Mouse (Mus musculus) forebrain, embryonic 16.5 days (tissue): Measurements from ENCODE around the gene Dirc2. TPM values are rescaled to one million over a fixed set of nuclear protein-coding genes. Genes with fewer than 3 reads are reported as not detected.

Experiments used
- ATAC-seq: fragments of 200-750 bp; cut with Nextera tagmentation; 2 replicates; pipeline ENCODE4 v1.8.0; 2017; ENCODE audit warnings: mild to moderate bottlenecking, moderate library complexity
- H3K27ac ChIP-seq: fragments of 300-500 bp; sonication (generic); 2 replicates; pipeline ENCODE4 v1.5.1; 2014; ENCODE audit warnings: low read length, control low read depth
- H3K27me3 ChIP-seq: fragments of 300-500 bp; sonication (generic); replicated peaks from 2 replicates; pipeline ENCODE4 v1.6.1; 2014; ENCODE audit warnings: low read length; ENCODE audit not compliant: control insufficient read depth, insufficient read depth
- H3K36me3 ChIP-seq: fragments of 300-500 bp; sonication (generic); 2 replicates; pipeline ENCODE4 v1.6.1; 2014; ENCODE audit not compliant: control insufficient read depth, insufficient read depth
- H3K4me1 ChIP-seq: fragments of 300-500 bp; sonication (generic); replicated peaks from 2 replicates; pipeline ENCODE4 v1.6.1; 2014; ENCODE audit warnings: low read length; ENCODE audit not compliant: control insufficient read depth, insufficient read depth
- H3K4me2 ChIP-seq: fragments of 300-500 bp; sonication (generic); 2 replicates; pipeline ENCODE4 v1.6.1; 2014; ENCODE audit warnings: mild to moderate bottlenecking, low read length, control low read depth
- H3K4me3 ChIP-seq: fragments of 300-500 bp; sonication (generic); replicated peaks from 2 replicates; pipeline ENCODE4 v1.5.1; 2014; ENCODE audit warnings: mild to moderate bottlenecking, low read length, control low read depth
- H3K9ac ChIP-seq: fragments of 300-500 bp; sonication (generic); replicated peaks from 2 replicates; pipeline ENCODE4 v1.6.1; 2014; ENCODE audit warnings: low read depth, low read length, control low read depth
- H3K9me3 ChIP-seq: fragments of 300-500 bp; sonication (generic); 2 replicates; pipeline ENCODE4 v1.6.1; 2016; ENCODE audit warnings: low read length; ENCODE audit not compliant: control insufficient read depth
- WGBS: fragments of 180-500 bp; shearing (Covaris S2); extraction: QIAGEN DNeasy Blood & Tissue Kit; methylation state at CpG from one replicate; pipeline ENCODE4 v1.1.7; 2014; 5-methylcytosine and 5-hydroxymethylcytosine counted together
- polyA plus RNA-seq: library from polyadenylated mRNA; unstranded; fragments of >200 nt; fragmentation: Nextera tagmentation; extraction: Ambion mirVana; gene quantifications from 2 replicates; pipeline ENCODE4 v1.2.1, GENCODE M21; 2015

Dirc2 gene
- polyA plus RNA-seq, 1 experiment from 2014 or later, result 36.4 TPM

DNA sequence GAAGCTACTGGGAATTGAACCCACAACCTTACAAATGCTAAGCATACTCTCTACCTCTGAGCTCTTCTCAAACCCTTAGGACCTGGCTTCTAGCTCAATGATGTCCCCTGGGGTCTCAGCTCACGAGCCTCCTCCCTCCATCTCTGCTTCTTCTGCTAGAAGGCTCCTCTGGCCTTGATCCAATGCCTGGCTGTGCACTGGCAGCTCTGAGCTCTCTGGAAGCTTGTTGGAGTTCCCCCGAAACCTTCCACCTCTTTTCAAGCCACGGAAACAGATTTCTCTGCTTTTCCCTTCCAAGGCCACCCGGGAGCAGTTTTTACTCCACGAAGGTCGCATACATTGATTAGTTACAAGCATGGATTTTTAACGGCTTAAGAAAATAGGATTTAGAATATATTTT is 82.7 kb downstream of the Dirc2 start:
- ATAC-seq, result no peak
- 45% methylated on average over 7 of the region's 7 CpGs for WGBS
- Histone ChIP-seq H3K9me3 (no peaks in the 10 kb centered on the region), H3K36me3 (no peaks in the 10 kb centered on the region), H3K4me2 (no peak overlapping the region), H3K4me1 (peaks cover 10% of the 10 kb centered on the region; the same call in 1 of the 2 replicates), H3K9ac (no peak overlapping the region), H3K27ac (no peak overlapping the region), H3K4me3 (no peak overlapping the region), H3K27me3 (no peaks in the 10 kb centered on the region)

DNA sequence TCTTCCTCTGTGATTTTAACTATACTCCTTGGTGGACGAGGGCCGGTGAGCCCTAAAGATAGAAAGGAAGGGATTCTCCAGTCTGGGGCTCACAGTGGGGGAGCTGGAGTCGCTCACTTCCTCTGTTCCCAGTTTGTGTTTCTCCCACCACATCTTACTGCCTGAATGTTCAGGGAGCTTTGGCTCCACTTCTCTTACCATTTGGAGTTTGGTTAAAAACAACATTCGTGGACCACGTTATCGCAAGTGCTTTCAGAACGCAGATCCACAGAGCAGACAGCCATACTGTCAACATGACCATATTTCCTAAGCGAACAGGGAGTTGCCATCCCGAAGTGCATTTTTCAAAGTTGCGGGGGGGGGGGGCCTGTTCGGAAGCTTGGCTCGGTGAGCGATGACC is 84.1 kb downstream of the Dirc2 start:
- peak; percentile 41 for ATAC-seq
- 68% methylated on average over 13 of the region's 13 CpGs for WGBS

DNA sequence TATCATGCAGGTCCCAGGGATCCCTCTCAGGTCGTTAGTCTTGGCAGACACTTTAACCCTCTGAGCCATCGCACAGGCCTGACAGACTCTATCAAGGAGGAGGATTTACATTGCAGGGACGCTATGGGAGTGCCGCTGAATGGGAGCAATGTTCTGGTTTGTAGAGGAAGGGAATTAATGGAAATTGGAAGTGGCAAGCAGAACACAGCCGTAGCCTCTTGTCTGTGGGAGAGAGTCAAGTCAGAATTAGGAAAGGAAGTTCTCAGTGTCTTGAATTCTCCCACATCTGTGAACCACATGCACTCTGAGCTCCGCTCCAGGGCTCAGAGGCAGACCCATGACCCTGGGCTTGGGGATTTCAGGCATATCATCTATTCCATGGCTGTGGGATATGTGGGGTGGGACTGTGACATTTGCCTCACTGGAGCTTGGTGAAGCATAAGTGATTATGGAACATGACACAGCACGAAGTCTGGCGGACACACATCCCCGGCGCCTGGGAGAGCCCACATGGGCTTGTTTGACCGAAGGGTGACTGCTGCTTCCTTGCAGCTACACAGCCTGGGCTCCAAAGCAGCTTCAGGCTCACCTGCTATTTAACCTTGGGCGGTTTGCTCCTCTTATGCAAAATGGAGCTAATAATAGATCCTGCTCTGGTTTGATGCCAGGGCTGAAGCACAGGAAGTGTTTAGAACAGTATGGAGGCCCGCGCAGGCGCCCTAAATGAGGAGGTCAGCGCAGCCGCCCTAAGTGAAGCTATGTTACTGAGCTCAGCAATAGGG is 87.6 kb downstream of the Dirc2 start:
- 71% methylated on average over 17 of the region's 17 CpGs for WGBS
- Histone ChIP-seq H3K36me3 (no peaks in the 10 kb centered on the region), H3K4me1 (peaks cover 10% of the 10 kb centered on the region; the same call in 1 of the 2 replicates), H3K27me3 (no peaks in the 10 kb centered on the region), H3K4me3 (no peak overlapping the region), H3K27ac (no peak overlapping the region), H3K4me2 (no peak overlapping the region), H3K9ac (no peak overlapping the region), H3K9me3 (no peaks in the 10 kb centered on the region)
- no peak; the same call in 1 of the 2 replicates for ATAC-seq

More for the DNA sequence above, 84.1 kb downstream of the Dirc2 start:
- no peak overlapping the region for H3K27ac ChIP-seq
- H3K36me3 ChIP-seq, result no peaks in the 10 kb centered on the region
- no peaks in the 10 kb centered on the region for H3K27me3 ChIP-seq
- H3K4me2 ChIP-seq, result no peak overlapping the region
- H3K4me1 ChIP-seq, result peaks cover 12% of the 10 kb centered on the region; the same call in 1 of the 2 replicates
- H3K9me3 ChIP-seq, result no peaks in the 10 kb centered on the region
- H3K9ac ChIP-seq, result no peak overlapping the region
- H3K4me3 ChIP-seq, result no peak overlapping the region

DNA sequence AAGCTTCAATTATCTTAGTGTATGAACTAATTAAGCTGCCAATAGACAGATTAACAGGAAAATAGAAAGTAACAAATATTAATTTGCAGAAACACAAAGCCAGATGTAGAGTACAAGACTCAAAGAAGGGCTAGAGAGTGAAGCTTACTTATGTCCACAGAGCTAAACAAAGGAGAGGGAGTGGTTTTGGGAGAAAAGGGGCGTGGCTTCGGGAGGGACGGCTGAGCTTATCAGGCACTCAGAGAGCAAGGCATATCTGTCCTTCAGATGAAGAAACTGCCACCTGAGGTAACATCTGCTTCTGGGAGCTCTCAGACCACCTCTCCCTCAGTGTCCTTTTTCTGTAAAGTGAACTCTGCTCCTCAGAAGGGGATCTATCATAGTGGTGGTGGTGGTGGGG is 90.7 kb downstream of the Dirc2 start:
- H3K36me3 ChIP-seq, result no peaks in the 10 kb centered on the region
- 0 out of 2 replicates have a peak, but pooled peaks cover 2% of the 10 kb centered on the region for H3K4me1 ChIP-seq
- no peak overlapping the region for H3K4me3 ChIP-seq
- H3K27me3 ChIP-seq, result no peaks in the 10 kb centered on the region
- no peak for ATAC-seq
- no peaks in the 10 kb centered on the region for H3K9me3 ChIP-seq
- H3K9ac ChIP-seq, result no peak overlapping the region
- 38% methylated on average over 3 of the region's 3 CpGs for WGBS
- no peak overlapping the region for H3K4me2 ChIP-seq
- no peak overlapping the region for H3K27ac ChIP-seq

DNA sequence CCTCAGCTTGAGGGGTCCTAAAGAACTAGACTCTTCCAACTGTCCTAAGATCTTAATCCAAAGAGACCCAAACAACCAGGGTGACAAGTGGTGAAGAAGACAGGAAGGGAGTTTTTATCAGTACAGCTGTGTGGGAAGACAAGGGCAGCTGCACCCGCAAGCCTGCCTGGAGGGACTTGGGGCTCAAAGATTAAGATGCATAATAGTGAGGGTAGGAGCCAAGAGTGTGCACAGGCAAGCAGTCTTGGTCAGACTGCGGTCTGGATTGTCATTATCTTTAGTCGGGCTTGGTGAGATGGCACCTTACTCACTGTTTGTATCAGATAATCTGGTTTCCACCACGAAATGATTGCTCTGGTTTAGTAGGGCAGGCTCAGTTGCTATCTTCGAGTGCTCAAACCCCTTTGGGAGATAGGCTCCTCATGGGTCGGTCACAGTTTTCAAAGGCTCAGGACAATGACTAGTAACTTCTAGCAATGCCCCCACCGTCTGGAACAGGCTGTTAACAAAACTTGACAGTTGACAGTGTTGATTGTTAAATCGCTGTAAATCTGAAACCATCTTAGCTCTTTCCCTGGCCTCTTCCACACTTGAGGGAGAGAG is 91.5 kb downstream of the Dirc2 start:
- no peaks in the 10 kb centered on the region for H3K27me3 ChIP-seq
- ATAC-seq, result no peak
- no peaks in the 10 kb centered on the region for H3K9me3 ChIP-seq
- no peaks in the 10 kb centered on the region for H3K36me3 ChIP-seq
- no peak overlapping the region for H3K4me3 ChIP-seq
- 84% methylated on average over 8 of the region's 8 CpGs for WGBS
- no peak overlapping the region for H3K9ac ChIP-seq
- no peak overlapping the region for H3K4me2 ChIP-seq
- 0 out of 2 replicates have a peak, but pooled peaks cover 2% of the 10 kb centered on the region for H3K4me1 ChIP-seq
- H3K27ac ChIP-seq, result no peak overlapping the region

DNA sequence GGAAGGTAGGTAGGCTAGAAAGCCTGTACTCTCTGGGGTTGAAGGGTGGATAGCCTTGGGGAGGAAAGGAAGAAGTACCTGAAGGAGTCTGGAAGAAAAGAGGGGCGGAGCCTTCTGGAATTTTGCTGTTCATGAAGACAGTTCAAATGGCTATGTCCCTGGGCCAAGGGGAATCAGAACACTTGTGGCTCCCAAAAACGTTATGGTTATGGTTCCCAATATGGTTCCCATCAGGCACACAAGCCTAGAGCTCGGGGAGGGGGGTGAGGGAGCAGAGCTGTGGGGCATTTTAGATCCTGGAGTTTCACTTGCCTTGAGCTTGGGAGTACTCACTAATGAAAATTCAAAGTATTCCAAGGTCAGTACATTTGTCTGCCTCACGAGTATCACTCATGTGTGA is 104.3 kb downstream of the Dirc2 start:
- ATAC-seq, result no peak
- Histone ChIP-seq H3K27me3 (no peaks in the 10 kb centered on the region), H3K9ac (no peak overlapping the region), H3K27ac (no peak overlapping the region), H3K4me2 (no peak overlapping the region), H3K36me3 (peaks cover 4% of the 10 kb centered on the region; the same call in 1 of the 2 replicates), H3K4me1 (no peaks in the 10 kb centered on the region), H3K4me3 (no peak overlapping the region), H3K9me3 (no peaks in the 10 kb centered on the region)
- 90% methylated on average over 4 of the region's 4 CpGs for WGBS

DNA sequence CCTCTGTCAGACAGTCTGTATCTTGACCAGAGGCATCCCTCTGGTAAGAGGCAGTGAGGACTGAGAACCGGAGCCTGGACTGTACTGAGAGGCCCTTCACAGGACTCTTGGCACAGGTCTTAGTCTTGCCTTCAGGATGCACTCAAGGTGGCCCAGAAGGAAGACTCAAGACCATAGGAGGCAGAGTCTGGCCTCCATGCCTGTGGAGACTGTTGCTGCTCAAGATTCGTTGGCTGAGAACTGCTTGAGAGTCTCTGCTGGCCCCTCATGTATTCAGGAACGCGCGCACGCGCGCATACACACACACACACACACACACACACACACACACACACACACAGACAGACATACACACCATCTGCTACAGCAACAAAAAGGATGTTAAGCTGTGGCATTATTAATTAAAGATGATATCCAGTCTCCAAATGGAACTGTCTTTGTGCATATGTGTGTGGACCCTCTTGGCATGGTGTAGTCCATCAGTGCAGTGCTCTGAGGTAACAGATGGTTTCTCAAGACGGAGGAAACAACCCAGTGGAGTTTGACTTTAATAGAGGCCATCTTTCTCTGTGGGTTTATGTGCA is 105.2 kb downstream of the Dirc2 start:
- Histone ChIP-seq H3K4me2 (no peak overlapping the region), H3K36me3 (peaks cover 4% of the 10 kb centered on the region; the same call in 1 of the 2 replicates), H3K27ac (no peak overlapping the region), H3K4me3 (no peak overlapping the region), H3K9ac (no peak overlapping the region), H3K9me3 (no peaks in the 10 kb centered on the region), H3K27me3 (no peaks in the 10 kb centered on the region), H3K4me1 (no peaks in the 10 kb centered on the region)
- ATAC-seq, result peak; percentile 61
- 63% methylated on average over 9 of the region's 9 CpGs for WGBS

DNA sequence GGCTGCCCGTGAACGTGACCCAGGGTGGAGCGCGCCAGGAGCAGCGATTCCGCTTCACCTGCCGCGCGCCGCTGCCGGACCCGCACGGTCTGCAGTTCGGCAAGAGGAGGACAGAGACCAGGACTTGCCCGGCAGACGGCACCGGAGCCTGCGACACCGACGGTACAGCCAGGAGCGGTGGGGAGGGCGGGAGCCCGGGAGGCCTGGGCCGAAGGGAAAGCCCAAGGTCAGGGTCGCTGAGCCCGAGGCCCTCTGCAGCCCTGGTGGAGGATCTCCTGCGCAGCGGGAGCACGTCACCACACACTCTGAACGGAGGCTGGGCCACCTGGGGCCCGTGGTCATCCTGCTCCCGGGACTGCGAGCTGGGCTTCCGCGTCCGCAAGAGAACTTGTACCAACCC is 108.9 kb downstream of the Dirc2 start:
- Histone ChIP-seq H3K4me2 (0 out of 2 replicates have a peak overlapping the region, but pooled peaks have one; percentile 6), H3K9me3 (no peaks in the 10 kb centered on the region), H3K27me3 (no peaks in the 10 kb centered on the region), H3K4me1 (no peaks in the 10 kb centered on the region), H3K27ac (no peak overlapping the region), H3K36me3 (peaks cover 4% of the 10 kb centered on the region; the same call in 1 of the 2 replicates), H3K4me3 (no peak overlapping the region), H3K9ac (no peak overlapping the region)
- 29% methylated on average over 30 of the region's 36 CpGs for WGBS
- ATAC-seq, result no peak

DNA sequence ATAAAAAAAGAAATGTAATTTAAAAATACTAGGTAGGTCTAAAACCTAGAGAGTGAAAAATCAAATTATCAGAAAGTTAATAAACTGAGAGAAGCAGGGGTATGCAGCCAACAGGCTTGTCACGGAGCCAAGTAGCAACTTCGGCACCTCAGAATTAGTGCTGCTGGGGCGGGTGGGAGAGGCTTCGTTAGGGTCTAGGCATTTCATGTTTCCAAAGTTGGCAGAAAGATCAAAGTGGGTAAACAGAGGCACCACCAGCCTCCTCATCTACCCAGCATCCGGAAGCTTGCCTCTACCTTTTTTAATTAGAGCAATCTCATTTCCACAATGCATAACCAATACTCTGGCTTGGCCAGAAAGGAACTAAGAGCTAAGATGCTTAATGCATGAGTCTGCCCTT is 115.2 kb downstream of the Dirc2 start:
- Histone ChIP-seq H3K4me1 (0 out of 2 replicates have a peak, but pooled peaks cover 3% of the 10 kb centered on the region), H3K4me3 (no peak overlapping the region), H3K36me3 (no peaks in the 10 kb centered on the region), H3K27me3 (no peaks in the 10 kb centered on the region), H3K27ac (no peak overlapping the region), H3K9ac (no peak overlapping the region), H3K4me2 (no peak overlapping the region), H3K9me3 (no peaks in the 10 kb centered on the region)
- ATAC-seq, result no peak
- WGBS, result 41% methylated on average over 5 of the region's 5 CpGs
